Mouse (Mus musculus): ENCODE results near the gene Osm.

DNA sequence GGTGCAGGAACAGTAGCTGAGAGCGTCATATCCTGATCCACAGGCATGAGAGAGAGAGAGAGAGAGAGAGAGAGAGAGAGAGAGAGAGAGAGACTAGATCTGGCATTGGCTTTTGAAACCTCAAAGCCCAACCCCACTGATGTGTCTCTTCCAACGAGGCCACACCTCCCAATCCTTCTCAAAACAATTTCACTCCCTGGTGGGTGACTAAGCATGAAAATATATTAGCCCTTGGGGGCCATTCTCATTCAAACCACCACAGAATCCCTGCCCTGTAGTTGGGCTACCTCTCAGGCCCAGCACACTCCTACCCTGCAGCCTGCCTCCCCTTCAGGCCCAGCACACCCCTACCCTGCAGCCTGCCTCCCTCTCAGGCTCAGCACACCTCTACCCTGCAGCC lies 16.7 kb downstream of the Osm start:
- TF ChIP-seq EP300 (IDR thresholded peaks at IDR 0.05; ENCODE audit: low read depth) (no peak), CTCF (IDR thresholded peaks at IDR 0.05; ENCODE audit: low read depth) (no peak)

Data from liver, embryonic 14.5 days (tissue).